Mouse (Mus musculus): ENCODE measurements around the gene Abca8b.

DNA sequence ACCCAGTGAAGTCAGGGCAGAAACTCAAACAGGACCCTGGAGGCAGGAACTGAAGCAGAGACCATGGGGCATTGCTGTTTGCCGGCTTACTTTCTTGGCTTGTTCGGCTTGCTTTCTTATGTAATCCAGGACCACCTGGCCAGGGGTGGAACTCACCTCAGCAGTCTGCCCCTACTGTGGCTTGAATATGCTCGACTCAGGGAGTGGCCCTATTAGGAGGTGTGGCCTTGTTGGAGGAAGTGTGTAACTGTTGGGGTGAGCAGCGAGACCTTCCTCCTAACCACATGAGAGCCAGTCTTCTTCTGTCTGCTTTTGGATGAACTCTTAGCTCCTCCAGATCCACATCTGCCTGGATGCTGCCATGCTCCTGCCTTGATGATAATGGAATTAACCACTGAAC is 108.9 kb downstream of the Abca8b start:
- TF ChIP-seq POLR2A (IDR thresholded peaks at IDR 0.05; ENCODE audit: borderline replicate concordance, extremely low read depth, low read depth, low read length) (no peak), CTCF (IDR thresholded peaks at IDR 0.05; ENCODE audit: insufficient read depth, low read length) (no peak)
